Mouse (Mus musculus): ENCODE data around the gene Tprn. TPM values are rescaled to one million over a fixed set of nuclear protein-coding genes. Genes with fewer than 3 reads are reported as not detected.
A peak's percentile ranks its signal among the peaks of the same experiment; 100 is the strongest.

The Tprn gene
- polyA plus RNA-seq, 1 experiment, result 22.0 TPM

DNA sequence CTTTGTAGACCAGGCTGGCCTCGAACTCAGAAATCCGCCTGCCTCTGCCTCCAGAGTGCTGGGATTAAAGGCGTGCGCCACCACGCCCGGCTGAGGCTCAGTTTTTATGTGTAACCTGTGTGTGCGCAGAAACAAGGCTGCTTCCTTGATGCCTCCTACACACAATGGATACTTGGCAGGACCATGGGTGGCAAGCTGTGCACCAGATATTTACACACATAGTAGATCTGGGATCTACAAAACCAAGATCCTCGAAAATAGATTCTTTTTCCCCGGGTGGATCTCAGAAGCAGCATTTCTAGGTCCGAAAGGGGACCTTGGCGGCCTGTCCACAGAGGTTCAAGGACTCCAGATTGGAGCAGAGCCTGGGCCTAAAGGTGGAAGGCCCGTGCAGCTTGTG, 548 bp upstream of the Tprn start:
- Histone ChIP-seq H3K27ac (ENCODE audit: insufficient read depth, low read length) (peak overlapping the region; percentile 26; the same call in 1 of the 2 replicates), H3K4me1 (ENCODE audit: control insufficient read depth, insufficient read depth, low read length) (peaks cover 7% of the 10 kb centered on the region), H3K4me3 (ENCODE audit: insufficient read depth, low read length) (peak overlapping the region; percentile 27)
- no peak for TF ChIP-seq CTCF (IDR thresholded peaks at IDR 0.05; ENCODE audit: extremely low read depth, insufficient read depth, low read length)
- TF ChIP-seq POLR2A (IDR thresholded peaks at IDR 0.05; ENCODE audit: extremely low read depth, insufficient read depth, low read length), result no peak

DNA sequence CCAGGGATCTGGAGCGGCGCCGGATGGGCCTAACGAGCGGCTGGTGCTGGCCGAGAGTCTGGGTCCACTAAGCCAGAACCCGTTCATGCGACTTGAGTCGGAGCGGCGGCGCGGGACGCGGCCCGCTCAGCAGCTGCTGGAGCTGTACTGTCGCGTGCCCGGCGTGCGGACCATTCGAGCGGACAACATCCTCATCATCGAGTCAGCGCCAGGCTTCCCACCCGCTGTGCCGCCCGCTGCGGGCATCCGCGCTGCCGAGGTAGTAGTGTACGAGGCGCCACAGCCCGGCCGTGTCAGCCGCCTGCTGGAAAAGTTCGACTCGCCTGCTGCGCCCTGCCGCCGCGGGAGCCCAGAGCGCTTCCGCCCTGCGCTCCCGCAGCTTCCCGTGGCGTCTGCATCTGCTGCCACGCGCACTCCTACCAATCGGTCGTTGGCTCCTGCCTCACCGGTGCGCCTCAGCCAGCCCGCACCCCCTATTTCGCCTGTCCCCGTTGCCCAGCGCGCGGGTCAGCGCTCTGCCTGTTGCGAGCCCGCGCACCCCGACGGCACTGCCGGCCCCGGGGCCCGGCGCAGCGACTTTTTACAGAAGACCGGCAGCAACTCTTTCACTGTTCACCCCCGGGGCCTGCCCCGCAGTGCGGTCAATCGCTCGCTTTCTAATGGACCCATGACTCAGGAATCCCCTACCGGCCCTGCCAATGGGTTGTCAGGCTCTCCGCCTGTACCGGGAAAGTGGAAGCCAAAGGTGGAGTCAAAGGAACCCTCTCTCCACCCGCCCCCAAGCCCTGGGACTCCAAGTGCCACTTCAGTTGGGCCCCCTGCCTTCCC, 591 bp downstream of the Tprn start:
- no peak for TF ChIP-seq CTCF (IDR thresholded peaks at IDR 0.05; ENCODE audit: extremely low read depth, insufficient read depth, low read length)
- H3K27ac ChIP-seq (ENCODE audit: insufficient read depth, low read length), result peak overlapping the region; percentile 44
- peak overlapping the region; percentile 27 for H3K4me3 ChIP-seq (ENCODE audit: insufficient read depth, low read length)
- H3K4me1 ChIP-seq (ENCODE audit: control insufficient read depth, insufficient read depth, low read length), result peaks cover 7% of the 10 kb centered on the region

- no peak for TF ChIP-seq POLR2A (IDR thresholded peaks at IDR 0.05; ENCODE audit: extremely low read depth, insufficient read depth, low read length)
- TF ChIP-seq CTCF (IDR thresholded peaks at IDR 0.05; ENCODE audit: extremely low read depth, insufficient read depth, low read length), result no peak
- H3K27ac ChIP-seq (ENCODE audit: insufficient read depth, low read length), result peak overlapping the region; percentile 88
- peak overlapping the region; percentile 27 for H3K4me3 ChIP-seq (ENCODE audit: insufficient read depth, low read length)
- H3K4me1 ChIP-seq (ENCODE audit: control insufficient read depth, insufficient read depth, low read length), result peaks cover 7% of the 10 kb centered on the region
These were observed 1.3 kb downstream of the Tprn start for GRCm38 (mm10) chr2:25263623-25264285.

DNA sequence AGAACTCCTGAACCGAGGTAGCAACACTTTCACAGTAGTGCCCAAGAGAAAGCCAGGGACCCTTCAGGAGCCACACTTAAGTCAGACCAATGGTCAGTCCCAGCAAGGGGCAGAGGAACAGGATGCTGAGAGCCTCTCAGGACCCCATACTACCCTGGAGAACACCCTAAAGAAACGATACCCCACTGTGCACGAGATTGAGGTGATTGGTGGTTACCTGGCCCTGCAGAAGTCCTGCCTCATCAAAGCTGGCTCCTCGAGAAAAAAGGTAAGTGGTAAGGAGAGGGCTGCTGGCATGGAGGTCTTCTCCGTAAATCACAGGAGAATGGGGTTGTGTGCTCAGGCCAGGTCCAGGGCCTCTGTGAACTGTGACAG, 1.9 kb downstream of the Tprn start:
- H3K4me1 ChIP-seq (ENCODE audit: control insufficient read depth, insufficient read depth, low read length), result peaks cover 7% of the 10 kb centered on the region
- H3K27ac ChIP-seq (ENCODE audit: insufficient read depth, low read length), result peak overlapping the region; percentile 88
- TF ChIP-seq CTCF (IDR thresholded peaks at IDR 0.05; ENCODE audit: extremely low read depth, insufficient read depth, low read length) (no peak), POLR2A (IDR thresholded peaks at IDR 0.05; ENCODE audit: extremely low read depth, insufficient read depth, low read length) (no peak)
- peak overlapping the region; percentile 27 for H3K4me3 ChIP-seq (ENCODE audit: insufficient read depth, low read length)

DNA sequence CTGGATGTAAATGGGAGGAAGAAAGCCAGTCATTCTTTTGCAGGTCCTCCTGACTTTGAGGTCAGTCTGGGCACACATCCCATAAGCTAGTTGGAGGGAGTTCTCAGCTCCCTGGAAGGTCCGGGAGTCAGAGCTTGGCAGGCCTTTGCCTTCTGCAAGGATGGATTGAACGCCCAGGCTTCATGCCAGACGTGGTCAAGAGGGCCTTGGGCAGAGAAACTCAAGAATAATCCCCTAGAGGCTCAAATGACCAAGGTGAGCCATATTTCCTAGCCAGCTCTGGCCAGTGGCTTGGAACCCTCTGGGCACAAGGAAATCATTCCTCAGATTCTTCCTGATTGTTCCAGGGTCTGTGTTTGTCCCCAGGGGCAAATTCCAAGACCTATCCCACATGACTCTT, 2.4 kb downstream of the Tprn start:
- Histone ChIP-seq H3K27ac (ENCODE audit: insufficient read depth, low read length) (peak overlapping the region; percentile 88; the same call in 1 of the 2 replicates), H3K4me1 (ENCODE audit: control insufficient read depth, insufficient read depth, low read length) (peaks cover 7% of the 10 kb centered on the region), H3K4me3 (ENCODE audit: insufficient read depth, low read length) (peak overlapping the region; percentile 27)
- TF ChIP-seq CTCF (IDR thresholded peaks at IDR 0.05; ENCODE audit: extremely low read depth, insufficient read depth, low read length) (no peak), POLR2A (IDR thresholded peaks at IDR 0.05; ENCODE audit: extremely low read depth, insufficient read depth, low read length) (no peak)

- Histone ChIP-seq H3K4me3 (ENCODE audit: insufficient read depth, low read length) (peak overlapping the region; percentile 27), H3K4me1 (ENCODE audit: control insufficient read depth, insufficient read depth, low read length) (peaks cover 7% of the 10 kb centered on the region)
These were observed 3.7 kb downstream of the Tprn start for GRCm38 (mm10) chr2:25265897-25266656.

GRCm38 (mm10) chr2:25266720-25267119, 4.3 kb downstream of the Tprn start:
- H3K4me3 ChIP-seq (ENCODE audit: insufficient read depth, low read length), result peak overlapping the region; percentile 27
- H3K27ac ChIP-seq (ENCODE audit: insufficient read depth, low read length), result peak overlapping the region; percentile 89

More at GRCm38 (mm10) chr2:25265897-25266656, 3.7 kb downstream of the Tprn start:
- TF ChIP-seq CTCF (IDR thresholded peaks at IDR 0.05; ENCODE audit: extremely low read depth, insufficient read depth, low read length) (no peak), POLR2A (IDR thresholded peaks at IDR 0.05; ENCODE audit: extremely low read depth, insufficient read depth, low read length) (peak; percentile 21; the same call in 1 of the 2 replicates)
- H3K27ac ChIP-seq (ENCODE audit: insufficient read depth, low read length), result peak overlapping the region; percentile 88

GRCm38 (mm10) chr2:25267241-25267640, 4.8 kb downstream of the Tprn start:
- no peak overlapping the region for H3K4me3 ChIP-seq (ENCODE audit: insufficient read depth, low read length)
- no peak for TF ChIP-seq CTCF (IDR thresholded peaks at IDR 0.05; ENCODE audit: extremely low read depth, insufficient read depth, low read length)
- 0 out of 2 replicates have a peak, but pooled peaks have one; percentile 12 for TF ChIP-seq POLR2A (IDR thresholded peaks at IDR 0.05; ENCODE audit: extremely low read depth, insufficient read depth, low read length)
- H3K4me1 ChIP-seq (ENCODE audit: control insufficient read depth, insufficient read depth, low read length), result peaks cover 7% of the 10 kb centered on the region
- H3K27ac ChIP-seq (ENCODE audit: insufficient read depth, low read length), result peak overlapping the region; percentile 89

More at GRCm38 (mm10) chr2:25266720-25267119, 4.3 kb downstream of the Tprn start:
- no peak for TF ChIP-seq CTCF (IDR thresholded peaks at IDR 0.05; ENCODE audit: extremely low read depth, insufficient read depth, low read length)
- no peak for TF ChIP-seq POLR2A (IDR thresholded peaks at IDR 0.05; ENCODE audit: extremely low read depth, insufficient read depth, low read length)
- H3K4me1 ChIP-seq (ENCODE audit: control insufficient read depth, insufficient read depth, low read length), result peaks cover 7% of the 10 kb centered on the region

- no peak for TF ChIP-seq POLR2A (IDR thresholded peaks at IDR 0.05; ENCODE audit: extremely low read depth, insufficient read depth, low read length)
- no peak for TF ChIP-seq CTCF (IDR thresholded peaks at IDR 0.05; ENCODE audit: extremely low read depth, insufficient read depth, low read length)
- Histone ChIP-seq H3K4me3 (ENCODE audit: insufficient read depth, low read length) (no peak overlapping the region), H3K4me1 (ENCODE audit: control insufficient read depth, insufficient read depth, low read length) (peaks cover 7% of the 10 kb centered on the region), H3K27ac (ENCODE audit: insufficient read depth, low read length) (peak overlapping the region; percentile 7)
These were observed 5.4 kb downstream of the Tprn start for GRCm38 (mm10) chr2:25267746-25268309.
